Mouse (Mus musculus) hindbrain, embryonic 11.5 days (tissue): ENCODE measurements around the gene Ube4a. TPM values are rescaled to one million over a fixed set of nuclear protein-coding genes. Genes with fewer than 3 reads are reported as not detected.
"Not testable (repeated sequence)": the region's sequence is repeated elsewhere in the genome, so short reads cannot be mapped to it uniquely, and the experiment has no call there.

ENCODE experiments used
- ATAC-seq: fragments of 200-750 bp; cut with Nextera tagmentation; 2 replicates; pipeline ENCODE4 v1.8.0; 2017; ENCODE audit warnings: mild to moderate bottlenecking, moderate TSS enrichment, moderate library complexity; ENCODE audit not compliant: low FRiP score
- DNase-seq: peaks from one replicate; pipeline ENCODE4 v3.0.0-alpha.2; 2015; ENCODE audit warnings: low spot score
- H3K27ac ChIP-seq: fragments of 300-500 bp; sonication (generic); 2 replicates; pipeline ENCODE4 v1.5.1; 2014; ENCODE audit warnings: mild to moderate bottlenecking, low read depth, low read length
- H3K27me3 ChIP-seq: fragments of 300-500 bp; sonication (generic); 2 replicates; pipeline ENCODE4 v1.6.1; 2014; ENCODE audit warnings: mild to moderate bottlenecking, low read length, moderate library complexity, mixed read lengths; ENCODE audit not compliant: control insufficient read depth, insufficient read depth
- H3K36me3 ChIP-seq: fragments of 300-500 bp; sonication (generic); 2 replicates; pipeline ENCODE4 v1.6.1; 2014; ENCODE audit warnings: mild to moderate bottlenecking, low read length, moderate library complexity, mixed read lengths; ENCODE audit not compliant: control insufficient read depth, insufficient read depth
- H3K4me1 ChIP-seq: fragments of 300-500 bp; sonication (generic); replicated peaks from 2 replicates; pipeline ENCODE4 v1.6.1; 2014; ENCODE audit warnings: low read length, mixed read lengths; ENCODE audit not compliant: control insufficient read depth, insufficient read depth
- H3K4me2 ChIP-seq: fragments of 300-500 bp; sonication (generic); replicated peaks from 2 replicates; pipeline ENCODE4 v1.6.1; 2014; ENCODE audit warnings: mild to moderate bottlenecking, low read depth, low read length
- H3K4me3 ChIP-seq: fragments of 300-500 bp; sonication (generic); 2 replicates; pipeline ENCODE4 v1.5.1; 2014; ENCODE audit warnings: low read depth, low read length
- H3K9ac ChIP-seq: fragments of 300-500 bp; sonication (generic); 2 replicates; pipeline ENCODE4 v1.6.1; 2014; ENCODE audit warnings: low read depth, low read length
- H3K9me3 ChIP-seq: fragments of 300-500 bp; sonication (generic); 2 replicates; pipeline ENCODE4 v1.6.1; 2016; ENCODE audit warnings: low read length; ENCODE audit not compliant: control insufficient read depth
- WGBS: fragments of 180-500 bp; shearing (Covaris S2); extraction: QIAGEN DNeasy Blood & Tissue Kit; methylation state at CpG from one replicate; pipeline ENCODE4 v1.1.7; 2014; 5-methylcytosine and 5-hydroxymethylcytosine counted together
- polyA plus RNA-seq: library from polyadenylated mRNA; unstranded; fragments of >200 nt; fragmentation: Nextera tagmentation; extraction: Ambion mirVana; gene quantifications from 2 replicates; pipeline ENCODE4 v1.2.1, GENCODE M21; 2014

Ube4a gene
- polyA plus RNA-seq, 1 experiment from 2014 or later: 47.3 TPM

DNA sequence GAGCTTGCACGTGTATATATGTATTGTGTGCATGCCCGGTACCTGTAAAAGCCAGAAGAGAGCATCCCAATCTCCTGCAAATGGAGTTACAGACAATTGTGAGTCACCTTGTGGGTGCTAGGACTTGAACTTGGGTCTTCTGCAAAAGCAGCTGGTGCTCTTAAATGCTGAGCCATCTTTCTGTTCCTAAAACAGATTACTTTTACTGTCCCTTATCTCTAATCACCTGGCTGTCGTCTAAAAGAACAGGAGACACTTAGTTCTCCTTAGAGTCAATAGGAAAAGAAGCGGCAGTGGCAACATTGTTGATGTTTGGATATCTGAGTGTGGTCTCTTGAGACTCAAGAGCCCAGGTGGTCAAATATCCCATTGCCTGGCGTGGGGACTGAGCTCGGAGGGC lies 12.4 kb upstream of the Ube4a start:
- no peak overlapping the region for H3K4me2 ChIP-seq
- peaks cover 2% of the 10 kb centered on the region; the same call in 1 of the 2 replicates for H3K27me3 ChIP-seq
- H3K36me3 ChIP-seq: no peaks in the 10 kb centered on the region
- no peak overlapping the region for H3K27ac ChIP-seq
- ATAC-seq (no peak), DNase-seq (no peak)
- no peaks in the 10 kb centered on the region for H3K4me1 ChIP-seq
- no peaks in the 10 kb centered on the region for H3K9me3 ChIP-seq
- no peak overlapping the region for H3K4me3 ChIP-seq
- no peak overlapping the region for H3K9ac ChIP-seq
- 79% methylated on average over 6 of the region's 6 CpGs for WGBS

DNA sequence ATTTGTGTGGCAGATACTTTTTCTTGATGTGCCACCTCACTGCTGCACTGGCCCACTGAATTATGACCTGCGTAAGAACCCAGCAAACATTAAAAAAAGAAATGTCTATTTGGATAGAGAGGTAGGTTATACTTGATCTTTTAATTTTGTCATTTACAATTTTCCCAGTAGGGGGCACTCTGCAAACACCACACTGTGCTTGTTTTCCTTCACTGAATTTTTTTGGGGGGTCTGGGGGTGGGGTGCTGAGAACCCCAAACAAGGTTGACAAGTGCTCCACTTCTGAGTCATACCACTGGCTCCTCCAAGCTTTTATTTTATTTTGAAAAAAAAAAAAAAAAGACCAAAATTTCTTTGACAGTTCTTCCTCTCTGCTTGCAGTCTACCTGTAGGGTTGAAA lies 4.0 kb upstream of the Ube4a start:
- H3K4me3 ChIP-seq: no peak overlapping the region
- 85% methylated on average over 1 of the region's 1 CpGs for WGBS
- no peaks in the 10 kb centered on the region for H3K36me3 ChIP-seq
- H3K9me3 ChIP-seq: no peaks in the 10 kb centered on the region
- no peak overlapping the region for H3K27ac ChIP-seq
- no peaks in the 10 kb centered on the region; the same call in 1 of the 2 replicates for H3K4me1 ChIP-seq
- no peak overlapping the region for H3K4me2 ChIP-seq
- H3K9ac ChIP-seq: no peak overlapping the region
- ATAC-seq (no peak), DNase-seq (no peak)
- peaks cover 2% of the 10 kb centered on the region; the same call in 1 of the 2 replicates for H3K27me3 ChIP-seq

DNA sequence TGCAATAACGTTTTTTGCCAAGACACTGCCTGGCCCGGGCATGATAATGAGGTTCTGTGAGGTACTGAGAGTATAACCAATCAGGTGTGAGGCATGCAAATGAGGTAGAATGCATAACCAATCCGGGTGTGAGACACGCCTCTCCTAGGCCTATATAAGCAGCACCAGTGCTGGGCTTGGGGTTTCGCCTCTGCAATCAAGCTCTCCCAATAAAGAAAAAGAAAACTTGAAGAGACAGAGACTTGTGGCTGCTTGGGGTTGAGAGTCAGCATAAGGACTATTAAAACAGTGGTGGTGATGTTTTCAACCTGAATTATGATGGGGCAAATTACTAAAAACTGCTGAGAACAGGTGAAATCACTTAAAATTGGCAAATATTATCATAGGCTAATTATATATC lies 2.4 kb upstream of the Ube4a start:
- H3K9ac ChIP-seq, H3K4me2 ChIP-seq, H3K27ac ChIP-seq, DNase-seq, H3K9me3 ChIP-seq, H3K4me1 ChIP-seq, ATAC-seq, H3K27me3 ChIP-seq, H3K4me3 ChIP-seq, H3K36me3 ChIP-seq: not testable (repeated sequence)
- 85% methylated on average over 5 of the region's 5 CpGs for WGBS

DNA sequence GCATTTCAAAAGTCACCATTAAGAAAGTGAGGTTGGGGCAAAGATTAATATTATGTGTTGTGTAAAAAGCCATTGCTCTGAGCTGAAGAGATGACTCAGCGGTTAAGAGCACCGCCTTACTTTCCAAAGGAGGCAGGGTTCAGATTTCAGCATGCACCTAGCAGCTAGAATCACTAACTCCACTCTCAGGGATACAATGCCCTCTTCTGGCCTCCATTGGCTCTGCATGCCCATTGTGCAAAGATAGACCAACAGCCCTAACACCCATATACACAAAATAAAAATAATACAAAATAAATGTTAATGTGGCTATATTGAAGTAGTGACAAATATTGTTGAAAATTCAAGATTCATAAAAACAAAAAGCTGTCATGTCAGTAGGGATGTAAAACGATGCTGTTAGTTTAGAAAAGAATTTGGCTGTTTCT lies 1.4 kb upstream of the Ube4a start:
- Histone ChIP-seq H3K27me3 (no peaks in the 10 kb centered on the region), H3K4me3 (no peak overlapping the region), H3K4me2 (no peak overlapping the region), H3K9me3 (no peaks in the 10 kb centered on the region), H3K36me3 (no peaks in the 10 kb centered on the region), H3K9ac (no peak overlapping the region), H3K27ac (no peak overlapping the region), H3K4me1 (no peaks in the 10 kb centered on the region; the same call in 1 of the 2 replicates)
- ATAC-seq (no peak), DNase-seq (peak; percentile 74)
- whole genome bisulfite sequencing: 28% methylated on average over 3 of the region's 3 CpGs

DNA sequence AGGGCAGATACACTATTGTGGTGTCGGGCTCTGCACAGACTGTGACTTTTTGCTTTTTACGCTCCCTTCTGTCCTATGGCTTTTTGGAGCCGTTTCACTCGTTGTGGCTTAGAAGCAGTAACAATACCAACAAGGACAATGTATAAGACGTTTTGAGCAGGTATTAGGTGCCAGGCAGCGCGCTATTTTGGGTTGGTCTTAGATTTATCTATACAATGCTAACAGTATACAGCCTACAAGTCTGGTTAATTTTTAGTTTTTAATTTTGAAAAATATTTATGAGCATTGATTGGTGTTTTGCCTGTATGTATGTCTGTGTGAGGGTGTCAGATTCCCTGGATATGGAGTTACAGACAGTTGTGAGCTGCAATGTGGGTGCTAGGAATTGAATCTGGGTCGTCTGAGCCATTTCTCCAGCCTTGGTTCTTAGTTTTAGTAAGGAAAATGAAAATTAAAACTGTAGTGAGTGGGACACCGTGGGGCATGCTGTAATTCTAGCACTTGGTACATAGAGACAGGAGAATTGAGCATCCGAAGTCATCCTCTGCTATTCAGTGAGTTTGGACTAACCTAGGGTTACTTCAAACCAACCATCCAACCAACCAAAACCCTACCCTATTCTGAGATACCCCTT lies 550 bp upstream of the Ube4a start:
- Histone ChIP-seq H3K4me2 (peak overlapping the region; percentile 55), H3K9ac (peak overlapping the region; percentile 54; the same call in 1 of the 2 replicates), H3K27me3 (no peaks in the 10 kb centered on the region), H3K4me1 (no peaks in the 10 kb centered on the region; the same call in 1 of the 2 replicates), H3K9me3 (no peaks in the 10 kb centered on the region), H3K4me3 (peak overlapping the region; percentile 88), H3K36me3 (no peaks in the 10 kb centered on the region), H3K27ac (no peak overlapping the region)
- ATAC-seq (peak; percentile 9; the same call in 1 of the 2 replicates), DNase-seq (peak; percentile 1)
- 14% methylated on average over 10 of the region's 10 CpGs for WGBS

DNA sequence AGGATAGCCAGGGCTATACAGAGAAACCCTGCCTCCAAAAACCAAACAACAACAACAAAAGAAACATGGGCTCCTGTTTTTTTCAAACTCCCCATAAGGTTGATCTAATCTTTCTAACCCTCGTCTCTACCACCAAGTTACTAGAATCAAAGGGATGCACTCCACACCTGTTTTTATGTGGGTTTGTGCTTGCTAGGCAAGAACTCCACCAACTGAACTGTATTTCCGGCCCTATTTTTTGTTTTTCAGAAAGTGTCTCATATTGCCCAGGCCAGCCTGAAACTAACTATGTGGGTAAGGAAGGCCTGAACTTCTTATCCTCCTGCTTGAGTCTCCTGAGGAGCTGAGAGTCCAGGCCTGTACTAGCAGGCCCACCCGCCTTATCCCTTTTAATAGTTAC lies 11.0 kb downstream of the Ube4a start:
- H3K27me3 ChIP-seq: no peaks in the 10 kb centered on the region
- ATAC-seq: no peak
- 0 out of 2 replicates have a peak, but pooled peaks cover 5% of the 10 kb centered on the region for H3K36me3 ChIP-seq
- no peaks in the 10 kb centered on the region for H3K9me3 ChIP-seq
- DNase-seq: no peak
- H3K4me1 ChIP-seq: no peaks in the 10 kb centered on the region
- no peak overlapping the region for H3K27ac ChIP-seq
- H3K4me3 ChIP-seq: no peak overlapping the region
- no peak overlapping the region for H3K9ac ChIP-seq
- 89% methylated on average over 3 of the region's 3 CpGs for WGBS
- H3K4me2 ChIP-seq: no peak overlapping the region

DNA sequence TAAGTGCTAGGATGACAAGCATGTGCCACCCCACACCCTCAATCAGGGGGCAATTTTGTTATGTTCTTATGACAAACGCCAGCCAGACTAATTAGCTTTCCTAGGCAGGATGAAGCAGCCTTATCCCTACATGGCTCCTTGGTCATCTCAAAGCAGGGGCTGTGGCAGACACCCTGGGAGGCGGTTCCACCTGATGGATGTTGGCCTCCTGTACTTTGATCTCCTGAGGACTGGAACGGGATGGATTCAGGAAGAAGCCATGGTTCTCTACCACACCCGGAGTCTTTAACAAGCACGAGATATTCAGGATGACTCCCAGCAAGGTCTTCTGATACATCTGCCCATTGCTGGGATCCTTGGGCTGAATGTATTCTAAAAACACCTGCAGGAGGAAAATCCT lies 17.6 kb downstream of the Ube4a start:
- H3K27me3 ChIP-seq: no peaks in the 10 kb centered on the region
- no peak overlapping the region for H3K4me2 ChIP-seq
- no peak overlapping the region for H3K9ac ChIP-seq
- no peaks in the 10 kb centered on the region for H3K9me3 ChIP-seq
- 0 out of 2 replicates have a peak, but pooled peaks cover 9% of the 10 kb centered on the region for H3K36me3 ChIP-seq
- DNase-seq: no peak
- no peaks in the 10 kb centered on the region for H3K4me1 ChIP-seq
- no peak overlapping the region for H3K4me3 ChIP-seq
- WGBS: 93% methylated on average over 5 of the region's 5 CpGs
- no peak overlapping the region for H3K27ac ChIP-seq
- ATAC-seq: no peak

DNA sequence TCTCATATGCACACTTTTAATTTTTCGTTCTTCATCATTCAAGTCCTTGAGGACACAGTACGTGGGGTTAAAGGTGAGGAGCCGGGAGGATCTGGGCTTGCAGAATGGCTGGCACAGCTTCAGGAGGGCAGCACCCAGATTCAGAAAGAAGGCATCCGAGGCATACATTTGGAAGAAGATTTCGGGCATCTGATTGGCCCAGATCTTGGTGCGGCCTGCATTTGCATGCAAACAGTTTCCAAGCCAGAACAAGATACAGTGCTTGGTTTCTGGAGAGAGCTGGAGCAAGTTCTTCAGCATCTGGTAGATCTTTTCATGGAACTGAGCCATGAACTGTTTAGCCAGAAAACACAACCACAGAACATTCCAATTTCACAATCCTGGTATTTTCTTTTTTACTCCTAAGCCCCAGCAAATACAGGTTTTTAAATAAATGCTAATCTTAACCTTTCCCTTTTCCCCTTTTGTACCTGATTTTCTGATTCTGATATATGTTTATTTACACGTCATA lies 19.2 kb downstream of the Ube4a start:
- Histone ChIP-seq H3K4me1 (no peaks in the 10 kb centered on the region), H3K27me3 (no peaks in the 10 kb centered on the region), H3K27ac (no peak overlapping the region), H3K4me2 (no peak overlapping the region), H3K36me3 (0 out of 2 replicates have a peak, but pooled peaks cover 4% of the 10 kb centered on the region), H3K9ac (no peak overlapping the region), H3K9me3 (no peaks in the 10 kb centered on the region), H3K4me3 (no peak overlapping the region)
- 93% methylated on average over 7 of the region's 7 CpGs for WGBS
- DNase-seq (no peak), ATAC-seq (no peak)

DNA sequence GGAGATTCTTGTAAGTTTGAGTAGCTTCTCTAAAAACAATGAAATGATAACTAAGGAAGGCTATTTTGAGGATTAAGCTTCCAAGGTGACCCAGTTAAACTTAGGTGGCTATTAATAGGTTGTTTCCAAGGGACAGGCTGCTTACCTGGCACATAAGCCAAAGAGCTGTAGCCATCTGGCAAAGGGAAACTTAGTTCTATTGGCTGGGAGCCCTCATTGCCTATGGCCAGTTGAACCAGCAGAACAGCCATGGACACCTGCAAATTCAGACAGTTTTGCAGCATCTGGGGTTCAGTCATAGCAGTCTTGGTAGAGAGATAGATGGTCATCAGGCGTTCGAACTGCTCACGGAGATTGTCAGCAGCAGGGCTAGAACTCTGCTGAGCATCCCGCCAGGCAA lies 23.0 kb downstream of the Ube4a start:
- H3K27ac ChIP-seq: no peak overlapping the region
- no peaks in the 10 kb centered on the region for H3K4me1 ChIP-seq
- no peaks in the 10 kb centered on the region for H3K27me3 ChIP-seq
- 0 out of 2 replicates have a peak, but pooled peaks cover 3% of the 10 kb centered on the region for H3K36me3 ChIP-seq
- no peaks in the 10 kb centered on the region for H3K9me3 ChIP-seq
- DNase-seq (no peak), ATAC-seq (no peak)
- no peak overlapping the region for H3K4me2 ChIP-seq
- 92% methylated on average over 4 of the region's 4 CpGs for WGBS
- H3K9ac ChIP-seq: no peak overlapping the region
- H3K4me3 ChIP-seq: no peak overlapping the region
